Mouse (Mus musculus) right cerebral cortex, postnatal 14 days (tissue): ENCODE results near the gene Arhgap35.

ENCODE experiments used
- DNase-seq: peaks from one replicate; pipeline ENCODE4 v3.0.0; 2022

The Arhgap35 gene

GRCm38 (mm10) chr7:16463214-16463613 is 151.6 kb downstream of the Arhgap35 start:
- DNase-seq: peak; percentile 83

DNA sequence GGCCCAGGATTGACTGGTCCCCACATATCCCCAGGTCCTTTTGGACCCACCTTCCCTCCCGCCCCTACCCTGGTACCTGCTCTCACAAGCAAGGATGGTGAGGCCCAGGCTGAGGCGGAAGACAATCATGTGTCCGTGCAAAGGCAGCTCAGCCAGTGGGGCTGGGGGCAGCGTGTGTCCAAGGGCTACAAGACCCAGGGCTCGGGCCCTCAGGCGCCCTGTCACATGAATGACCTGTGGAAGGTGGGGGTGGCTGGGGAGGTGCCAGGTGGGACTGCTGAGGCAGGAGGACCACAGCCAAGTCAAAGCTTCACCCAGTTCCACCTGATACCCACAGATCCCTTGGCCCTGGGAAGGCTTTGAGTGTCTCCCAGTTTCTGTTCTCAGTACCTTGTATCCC is 153.1 kb downstream of the Arhgap35 start:
- DNase-seq: no peak

- no peak for DNase-seq
These were observed 153.6 kb downstream of the Arhgap35 start for GRCm38 (mm10) chr7:16461151-16461550.

DNA sequence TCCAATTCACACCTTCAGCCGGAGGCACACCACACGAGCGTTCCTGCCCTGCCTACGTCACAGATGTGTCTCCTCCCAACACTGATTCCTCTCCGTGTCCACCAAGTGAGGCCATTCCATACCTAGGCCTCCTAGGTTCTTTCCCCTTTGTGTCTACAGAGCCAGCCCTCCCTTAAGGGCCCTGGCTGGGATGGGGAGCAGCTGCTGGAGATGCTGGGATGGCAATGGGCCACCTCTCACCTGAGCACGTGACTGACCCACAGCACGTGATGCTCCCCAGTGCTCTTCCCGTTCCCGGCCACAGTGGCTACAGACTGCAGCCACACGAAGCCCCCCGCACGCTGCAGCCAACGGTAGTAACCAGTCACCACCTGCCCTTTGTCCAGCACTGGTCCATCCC is 154.2 kb downstream of the Arhgap35 start:
- DNase-seq: no peak

- no peak for DNase-seq
These were observed 158.5 kb downstream of the Arhgap35 start for GRCm38 (mm10) chr7:16456289-16456688.

DNA sequence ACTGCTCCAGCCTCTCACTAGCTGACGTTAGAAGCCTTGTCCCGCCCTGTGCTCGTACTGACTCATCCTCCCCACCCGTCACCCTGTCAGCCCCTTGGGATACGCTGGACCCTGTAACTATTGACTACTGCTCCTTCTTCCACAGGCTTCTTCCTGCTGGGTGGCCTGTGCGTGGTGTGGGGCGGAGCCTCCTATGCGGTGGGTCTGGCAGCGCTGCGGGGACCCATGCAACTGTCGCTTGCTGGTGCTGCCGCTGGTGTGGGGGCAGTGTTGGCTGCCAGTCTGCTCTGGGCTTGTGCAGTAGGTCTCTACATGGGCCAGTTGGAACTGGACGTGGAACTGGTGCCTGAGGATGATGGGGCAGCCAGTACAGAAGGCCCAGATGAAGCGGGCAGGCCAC is 159.8 kb downstream of the Arhgap35 start:
- no peak for DNase-seq

DNA sequence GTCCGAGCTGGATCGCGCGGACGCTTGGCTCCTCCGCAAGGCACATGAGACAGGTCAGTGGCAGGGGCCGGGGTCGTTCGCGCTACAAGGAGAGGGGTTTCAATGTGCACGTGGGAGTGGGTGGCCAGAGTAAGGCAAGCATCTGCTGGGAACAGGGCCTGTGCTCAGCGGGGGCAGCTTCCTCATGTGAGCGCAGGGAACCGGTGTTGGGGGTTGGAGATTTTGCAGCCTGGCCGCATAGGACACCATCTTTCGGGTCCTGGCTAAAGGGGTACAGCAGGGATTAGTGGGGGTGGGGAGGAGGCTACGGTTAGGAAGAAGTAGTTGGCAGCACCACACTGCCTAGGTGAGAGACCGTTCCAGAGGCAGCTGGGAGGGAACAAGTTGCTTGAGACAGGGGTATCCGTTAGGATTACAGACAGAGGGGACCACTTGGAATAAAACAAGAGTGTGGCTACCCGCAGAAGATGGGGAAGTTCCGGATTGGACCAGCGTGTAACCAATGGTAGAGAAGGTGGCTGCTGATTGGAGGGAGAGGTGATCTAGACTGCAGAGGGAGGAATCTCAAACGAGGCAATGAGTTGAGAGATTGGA is 161.6 kb downstream of the Arhgap35 start:
- DNase-seq: no peak

DNA sequence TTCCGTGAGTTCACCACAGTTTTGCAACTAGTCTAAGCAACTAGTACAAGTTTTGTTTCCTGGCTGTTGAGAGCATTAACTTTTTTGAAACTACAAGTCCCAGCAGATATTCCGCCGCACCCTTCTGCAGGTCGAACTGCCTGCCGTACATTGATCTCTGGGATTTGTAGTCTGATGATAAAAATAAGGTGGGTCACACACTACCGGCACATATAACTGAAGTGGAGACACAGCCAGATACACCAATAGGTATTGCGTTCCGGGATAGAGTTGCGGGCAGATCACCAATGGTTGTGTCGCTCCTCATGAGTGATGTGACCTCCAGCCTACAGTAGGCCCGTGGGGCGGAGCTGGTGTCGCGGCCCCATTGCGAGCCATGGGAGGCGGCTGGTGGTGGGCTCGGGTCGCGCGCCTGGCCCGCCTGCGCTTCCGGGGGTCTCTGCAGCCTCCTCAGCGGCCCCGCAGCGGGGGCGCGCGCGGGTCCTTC is 162.2 kb downstream of the Arhgap35 start, which contains the start of gene Tmem160:
Tmem160 (plus strand) TSS at position 193 of the 487 bp plus-strand sequence.
- peak; percentile 84 for DNase-seq

DNA sequence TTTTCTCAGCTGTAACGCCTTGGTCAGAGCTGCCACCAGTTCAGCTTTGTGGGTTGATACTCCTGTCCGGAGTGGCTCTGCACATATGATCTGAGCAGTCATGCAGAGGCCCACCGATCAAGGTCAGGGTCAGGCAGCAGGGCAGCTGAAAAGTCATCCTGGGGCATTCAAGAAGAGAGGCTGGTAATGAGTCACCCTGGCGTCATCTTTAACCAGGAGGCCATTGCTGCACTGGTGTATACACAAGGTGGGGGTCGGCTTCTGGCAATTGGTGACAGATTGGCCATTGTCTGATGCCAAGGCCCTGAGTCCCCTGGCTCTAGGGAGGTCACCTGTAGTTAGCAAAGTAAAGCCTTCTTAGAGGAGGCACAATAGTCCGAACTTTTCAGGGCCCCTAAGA is 163.1 kb downstream of the Arhgap35 start:
- no peak for DNase-seq
